Mouse (Mus musculus) left cerebral cortex, adult 8-10 months (tissue): ENCODE data around the gene Ap1s1. TPM values are rescaled to one million over a fixed set of nuclear protein-coding genes. Genes with fewer than 3 reads are reported as not detected.
A peak's percentile ranks its signal among the peaks of the same experiment; 100 is the strongest.

Experiments
- DNase-seq, 2 experiments: peaks; one replicate each; pipeline ENCODE4 v3.0.0; 2022; ENCODE audit warnings: low spot score in 2 of 2
- microRNA-seq, 2 experiments: library from miRNA; unstranded; fragments of <30 nt; microRNA quantifications; one replicate each; pipeline ENCODE4 v1.2.0; 2022
- total RNA-seq, 4 experiments: library from RNA; stranded (reverse); gene quantifications; 2 replicates each; pipeline ENCODE4 v1.2.4; 2022

Gene Ap1s1
- total RNA-seq, 4 experiments from 2014 or later: 318 to 379 (median 354) TPM

DNA sequence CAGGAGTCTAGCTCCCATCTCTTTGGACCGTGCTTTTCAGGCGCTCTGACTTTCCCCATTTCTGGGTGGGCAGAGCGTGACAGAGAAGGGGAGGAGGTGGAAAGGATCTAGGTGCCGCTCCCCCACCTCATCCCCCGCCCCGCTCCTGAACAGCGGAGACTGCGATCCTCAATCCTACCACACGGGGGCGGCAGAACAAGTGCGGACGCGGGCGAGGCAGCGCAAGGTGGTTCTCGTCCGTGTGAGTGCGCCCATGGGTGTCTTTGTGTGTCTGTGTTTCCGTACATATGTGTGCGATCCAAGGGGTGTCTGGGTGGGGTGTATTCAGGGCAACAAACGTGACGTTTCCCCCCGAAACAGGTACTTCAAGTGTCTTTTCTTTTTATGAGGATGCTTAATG is 20.8 kb downstream of the Ap1s1 start:
- DNase-seq: peak; percentile 59 to 78

DNA sequence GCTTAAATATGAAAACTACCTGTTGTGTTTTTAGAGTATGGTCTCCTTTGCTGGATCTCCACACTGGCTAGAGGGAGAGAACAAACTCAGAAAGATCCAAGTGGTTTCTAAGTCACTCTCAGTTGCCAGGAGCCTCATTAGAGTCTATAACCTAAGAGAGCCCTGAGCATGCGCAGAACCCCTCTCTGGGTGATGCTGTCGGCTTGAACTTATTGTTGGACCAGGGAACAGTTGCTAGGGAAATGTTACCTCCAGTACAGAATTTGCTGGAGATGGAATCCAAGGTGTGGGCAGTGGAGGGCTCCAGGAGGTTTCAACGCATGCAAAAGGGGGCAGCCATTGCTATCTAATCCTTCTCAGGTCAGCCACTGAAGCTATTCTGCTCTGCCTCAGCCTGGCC is 21.6 kb downstream of the Ap1s1 start:
- no peak for DNase-seq

DNA sequence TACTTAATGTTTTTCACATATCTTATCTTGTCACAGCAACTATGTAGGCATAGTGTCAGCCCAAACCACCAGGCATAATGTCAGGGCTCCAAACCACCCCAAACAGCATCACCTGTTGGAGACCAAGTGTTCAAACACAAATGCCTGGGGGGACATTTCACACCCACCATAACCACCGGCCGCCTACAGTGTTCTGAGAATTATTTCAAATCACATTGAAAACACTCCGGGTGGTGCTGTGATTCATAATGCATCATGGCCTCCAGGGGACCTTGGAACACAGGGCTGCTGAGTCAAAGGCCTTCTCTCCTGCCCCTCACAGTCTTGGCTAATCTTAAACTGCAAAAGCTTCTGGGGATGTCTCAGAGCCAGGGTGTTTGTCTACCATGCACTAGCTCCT is 30.0 kb downstream of the Ap1s1 start:
- no peak for DNase-seq

DNA sequence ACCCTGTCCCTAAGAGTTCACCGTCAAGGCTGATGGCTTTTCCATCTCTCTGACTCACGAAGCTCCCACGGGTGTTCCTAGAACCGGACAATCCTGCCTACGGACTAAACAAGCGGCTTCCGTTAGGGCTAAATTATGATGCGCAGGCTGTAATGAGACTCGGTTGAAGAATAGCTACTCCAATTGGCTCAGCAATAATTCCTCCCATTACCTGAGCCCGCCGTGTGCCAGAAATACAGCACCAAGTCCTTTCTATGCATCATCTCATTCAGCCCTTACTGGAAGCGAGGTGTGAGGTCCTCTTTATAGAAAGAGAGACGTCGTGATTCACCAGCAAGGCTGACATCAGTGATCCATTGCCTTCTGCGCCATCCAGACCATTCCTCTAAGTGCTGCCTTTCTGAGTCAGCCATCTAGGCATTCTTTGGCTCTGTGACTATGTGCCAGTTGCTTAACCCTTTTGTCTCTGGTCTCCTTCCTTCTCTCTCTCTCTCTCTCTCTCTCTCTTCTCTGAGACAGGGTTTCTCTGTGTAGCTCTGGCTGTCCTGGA is 33.5 kb downstream of the Ap1s1 start:
- no peak for DNase-seq

DNA sequence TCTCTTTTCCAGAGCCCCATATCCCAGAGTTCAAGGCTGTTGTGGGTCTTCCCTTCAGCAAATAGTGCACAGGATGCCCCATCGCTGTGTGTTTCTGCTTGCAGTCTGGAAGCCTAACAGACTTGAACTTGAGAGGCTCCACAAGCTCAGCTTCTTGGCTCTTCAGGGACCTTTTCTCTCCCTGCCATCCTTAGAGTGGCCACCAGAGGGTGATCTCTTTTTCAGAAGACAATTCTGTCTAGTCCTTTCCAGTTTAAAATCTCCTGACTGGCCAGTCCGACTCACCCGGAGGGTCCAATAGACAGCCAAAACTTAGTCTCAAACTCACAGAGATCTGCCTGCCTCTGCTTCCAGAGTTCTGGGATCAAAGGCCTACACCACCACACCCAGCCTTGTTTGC is 35.9 kb downstream of the Ap1s1 start:
- DNase-seq: no peak

DNA sequence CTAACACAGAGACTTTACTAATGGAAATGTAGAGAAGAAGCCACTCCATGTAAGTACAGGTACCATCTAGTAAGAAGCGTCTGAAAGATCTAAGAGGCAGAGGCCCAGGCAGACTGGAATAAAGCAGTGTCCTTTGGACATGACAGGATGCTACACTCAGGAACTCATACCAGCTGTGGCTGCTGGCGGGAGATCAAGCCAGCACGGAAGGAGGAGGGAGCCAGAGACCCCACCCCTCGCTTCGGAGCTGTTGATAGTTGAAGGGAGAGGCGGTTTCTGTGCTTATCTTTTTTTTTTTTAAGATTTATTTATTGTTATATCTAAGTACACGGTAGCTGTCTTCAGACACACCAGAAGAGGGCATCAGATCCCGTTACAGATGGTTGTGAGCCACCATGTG is 38.7 kb downstream of the Ap1s1 start:
- DNase-seq: no peak

DNA sequence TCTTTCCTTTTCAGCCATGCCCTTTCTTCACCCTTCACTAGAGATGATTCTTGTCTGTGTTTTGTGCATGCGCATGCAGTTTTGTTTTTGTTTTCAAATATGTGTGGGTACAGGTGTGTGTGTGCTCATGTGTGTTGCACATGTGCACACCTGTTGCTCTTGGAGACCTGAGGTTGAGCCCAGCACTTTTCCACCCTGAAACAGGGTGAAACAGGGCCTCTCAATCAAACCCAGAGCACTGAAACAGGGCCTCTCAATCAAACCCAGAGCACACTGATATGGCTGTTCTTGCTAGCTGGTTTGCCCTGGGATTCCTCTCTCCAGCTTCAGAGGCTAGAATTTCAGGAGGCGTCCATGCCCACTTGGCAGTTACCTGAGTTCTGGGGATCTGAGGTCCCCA is 45.3 kb downstream of the Ap1s1 start:
- DNase-seq: no peak

DNA sequence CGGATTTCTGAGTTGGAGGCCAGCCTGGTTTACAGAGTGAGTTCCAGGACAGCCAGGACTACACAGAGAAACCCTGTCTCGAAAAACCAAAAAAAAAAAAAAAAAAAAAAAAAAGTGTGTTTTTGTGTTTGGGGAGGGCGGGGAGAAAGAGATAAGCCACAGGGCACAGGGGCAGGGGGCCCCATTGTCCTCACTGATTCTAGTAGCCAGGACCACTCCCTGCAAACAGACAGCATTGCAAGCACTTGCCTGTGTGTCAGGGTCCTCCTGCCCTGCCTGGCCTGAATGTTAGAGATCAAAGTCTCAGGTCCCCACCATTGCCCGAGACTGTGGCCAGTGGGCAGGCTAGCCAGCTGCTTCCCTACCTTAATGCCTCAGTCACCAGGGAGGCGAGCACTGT is 46.5 kb downstream of the Ap1s1 start:
- no peak for DNase-seq

DNA sequence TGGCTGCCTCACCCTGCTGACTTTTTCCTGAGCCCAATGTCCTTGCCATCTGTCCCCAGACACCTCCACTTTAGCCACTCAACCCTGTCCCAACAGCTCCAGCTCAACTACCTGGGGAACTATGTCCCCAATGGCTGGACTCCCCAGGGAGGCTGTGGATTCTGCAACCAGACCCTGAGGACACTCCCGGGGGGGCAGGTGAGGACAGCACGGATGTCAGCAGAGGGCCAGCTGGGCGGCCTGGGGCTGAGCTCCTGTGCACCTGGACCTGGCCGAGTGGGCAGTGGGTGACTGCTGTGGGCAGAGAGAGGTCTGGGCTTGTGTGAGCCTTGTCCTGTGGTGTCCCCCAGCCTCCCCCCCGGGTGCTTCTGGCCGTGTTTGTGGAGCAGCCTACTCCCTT is 56.1 kb downstream of the Ap1s1 start:
- no peak for DNase-seq

DNA sequence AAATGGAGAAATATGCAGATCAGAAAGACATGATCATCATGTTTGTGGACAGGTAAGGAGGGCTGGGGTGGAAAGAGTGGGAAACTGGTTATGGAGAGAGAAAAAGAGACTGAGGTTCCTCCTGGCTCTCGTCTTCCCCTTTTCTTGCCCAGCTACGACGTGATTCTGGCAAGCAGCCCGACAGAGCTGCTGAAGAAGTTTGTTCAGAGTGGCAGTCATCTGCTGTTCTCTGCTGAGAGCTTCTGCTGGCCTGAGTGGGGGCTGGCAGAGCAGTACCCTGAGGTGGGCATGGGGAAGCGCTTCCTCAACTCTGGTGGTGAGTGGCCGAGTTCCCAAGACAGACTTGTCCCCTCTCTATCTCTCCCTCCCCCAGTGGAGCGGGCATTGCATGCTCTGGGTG is 57.5 kb downstream of the Ap1s1 start:
- no peak for DNase-seq

DNA sequence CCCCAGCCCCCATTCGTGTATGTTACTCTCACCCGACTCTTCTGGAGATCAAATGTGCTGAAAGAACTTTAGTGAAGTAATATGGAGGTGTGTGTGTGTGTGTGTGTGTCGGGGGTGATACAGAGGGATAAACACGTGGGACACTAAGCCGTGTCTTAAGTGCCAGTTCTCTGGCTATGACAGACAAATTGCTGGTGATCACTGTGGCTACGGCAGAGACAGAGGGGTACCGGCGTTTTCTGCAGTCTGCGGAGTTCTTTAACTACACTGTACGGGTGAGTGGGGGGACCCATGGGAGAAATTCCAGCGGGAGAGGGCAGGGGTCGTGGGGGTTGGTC is 58.0 kb downstream of the Ap1s1 start, which contains the start of gene Znhit1:
Gene Znhit1 (minus strand): TSS at position 88 of the 338 bp plus-strand sequence.
- no peak for DNase-seq

DNA sequence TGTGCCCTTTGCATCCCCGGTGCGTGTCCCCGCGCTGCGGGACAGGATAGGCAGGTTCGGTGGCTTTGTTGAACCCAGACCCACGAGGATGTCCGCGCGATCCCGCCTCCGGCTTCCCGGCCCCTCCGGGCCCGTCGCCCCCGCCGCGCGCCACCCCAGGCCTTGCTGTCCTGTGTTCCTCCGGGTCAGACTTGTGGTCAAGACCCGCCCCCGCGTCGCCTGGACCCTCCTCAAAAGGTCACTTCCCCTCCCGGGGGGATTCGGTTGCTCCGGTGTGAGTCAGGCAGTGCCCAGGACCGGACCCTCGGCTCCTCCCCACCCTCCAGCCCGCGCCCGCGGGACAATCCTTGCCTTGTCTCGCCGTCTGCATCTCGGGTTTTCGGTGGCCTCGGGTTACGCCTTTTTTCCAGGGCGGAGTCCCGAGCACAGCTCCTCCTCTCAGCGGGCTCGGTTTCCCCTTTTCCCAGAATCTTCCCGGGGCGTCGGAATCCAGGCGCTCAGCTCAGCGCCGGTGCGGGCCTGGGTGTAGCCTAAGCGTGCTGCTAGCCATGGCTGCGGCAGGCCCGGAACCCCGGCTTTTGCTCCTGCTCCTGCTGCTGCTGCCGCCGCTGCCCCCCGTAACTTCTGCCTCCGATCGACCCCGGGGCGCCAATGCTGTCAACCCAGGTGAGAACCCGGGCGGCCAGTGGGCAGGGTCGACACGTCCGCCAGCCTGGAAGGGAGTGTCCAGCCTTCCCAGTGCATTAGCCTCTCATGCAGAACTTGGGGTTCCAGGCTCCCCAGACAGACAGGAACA is 58.6 kb downstream of the Ap1s1 start:
- DNase-seq: peak; percentile 82

DNA sequence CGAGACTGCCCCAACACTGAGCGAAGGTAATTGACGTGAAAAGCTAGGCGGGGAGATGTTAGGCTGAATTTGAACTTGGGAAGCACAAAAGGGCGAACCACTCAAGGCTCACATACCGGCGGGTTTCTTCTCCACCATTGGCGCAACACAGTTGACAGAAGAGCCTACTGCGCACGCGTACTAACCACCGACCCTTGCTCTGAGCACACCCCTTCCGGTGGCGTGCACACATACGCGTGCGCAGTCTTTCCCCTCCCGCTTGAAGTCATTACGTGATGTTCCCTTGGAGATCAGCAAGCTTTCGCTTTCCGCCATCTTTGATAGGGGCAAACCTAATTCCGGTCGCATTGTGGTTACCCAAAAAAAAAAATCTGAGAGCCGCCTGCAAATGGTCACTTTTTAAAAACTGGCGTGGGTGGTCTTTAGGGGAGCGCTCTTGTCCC is 59.2 kb downstream of the Ap1s1 start, which contains the start of gene Plod3:
Gene Plod3 (plus strand): TSS at position 325 of the 443 bp plus-strand sequence.
- peak in 1 of 2 experiments; percentile 97 for DNase-seq

Small RNAs within 50 kb of the gene (microRNA-seq; reads per million reads assigned to microRNA genes)
- 239 to 352 reads per million in 2 experiments for gene Mir702

Other genes with a start within 250 kb of the Ap1s1 start
- 1 to 10 TPM; 6.0 to 8.4 (median 6.8) TPM for gene Col26a1, start 162.9 kb downstream of the Ap1s1 start, total RNA-seq
- gene Ift22, start 138.0 kb downstream of the Ap1s1 start, total RNA-seq: 10 to 100 TPM; 87.2 to 95.6 (median 91.6) TPM
- 100 to 1,000 TPM; 256 to 283 (median 275) TPM for gene Fis1, start 92.9 kb downstream of the Ap1s1 start, total RNA-seq
- under 1 TPM in 2 of 4 experiments, not detected in 2; 0.23 to 0.25 TPM for gene Cldn15, start 79.5 kb downstream of the Ap1s1 start, total RNA-seq
- 10 to 100 TPM; 27.9 to 43.3 (median 34.2) TPM for gene Plod3, start 59.1 kb downstream of the Ap1s1 start, total RNA-seq
- 10 to 100 TPM; 81.9 to 92.7 (median 85.8) TPM for gene Znhit1, start 58.1 kb downstream of the Ap1s1 start, total RNA-seq
- gene Vgf, start 19.7 kb downstream of the Ap1s1 start, total RNA-seq: 100 to 1,000 TPM; 243 to 291 (median 262) TPM
- gene Serpine1, start 26.1 kb upstream of the Ap1s1 start, total RNA-seq: 1 to 10 TPM; 1.1 to 2.7 (median 1.9) TPM
- gene Trim56, start 70.1 kb upstream of the Ap1s1 start, total RNA-seq: 1 to 10 TPM; 5.4 to 8.9 (median 7.4) TPM
- not detected for gene Muc3, start 103.2 kb upstream of the Ap1s1 start, total RNA-seq
- gene Muc3a, start 166.3 kb upstream of the Ap1s1 start, total RNA-seq: 1 to 10 TPM; 3.6 to 5.6 (median 4.5) TPM
- 10 to 100 TPM; 67.5 to 73.8 (median 70.9) TPM for gene Ache, start 241.4 kb upstream of the Ap1s1 start, total RNA-seq
- 10 to 100 TPM; 14.0 to 16.8 (median 16.1) TPM for gene Ufsp1, start 248.5 kb upstream of the Ap1s1 start, total RNA-seq